Mouse (Mus musculus) lung, embryonic 16.5 days (tissue): ENCODE results near the gene Rnf216. TPM values are rescaled to one million over a fixed set of nuclear protein-coding genes. Genes with fewer than 3 reads are reported as not detected.
A peak's percentile ranks its signal among the peaks of the same experiment; 100 is the strongest.

Source experiments
- ATAC-seq: fragments of 200-750 bp; cut with Nextera tagmentation; 2 replicates; pipeline ENCODE4 v1.8.0; 2017; ENCODE audit warnings: low read depth, mild to moderate bottlenecking, moderate library complexity
- H3K27ac ChIP-seq: fragments of 300-500 bp; sonication (generic); 2 replicates; pipeline ENCODE4 v1.5.1; 2014; ENCODE audit warnings: mild to moderate bottlenecking, control low read depth, low read length
- H3K27me3 ChIP-seq: fragments of 300-500 bp; sonication (generic); 2 replicates; pipeline ENCODE4 v1.6.1; 2014; ENCODE audit warnings: low read depth, low read length, mixed read lengths; ENCODE audit not compliant: control insufficient read depth, insufficient read depth
- H3K36me3 ChIP-seq: fragments of 300-500 bp; sonication (generic); 2 replicates; pipeline ENCODE4 v1.6.1; 2014; ENCODE audit warnings: low read length; ENCODE audit not compliant: control insufficient read depth, insufficient read depth
- H3K4me1 ChIP-seq: fragments of 300-500 bp; sonication (generic); replicated peaks from 2 replicates; pipeline ENCODE4 v1.6.1; 2014; ENCODE audit warnings: low read length, mixed read lengths; ENCODE audit not compliant: control insufficient read depth, insufficient read depth
- H3K4me2 ChIP-seq: fragments of 300-500 bp; sonication (generic); 2 replicates; pipeline ENCODE4 v1.6.1; 2014; ENCODE audit warnings: low read depth, low read length, control low read depth
- H3K4me3 ChIP-seq: fragments of 300-500 bp; sonication (generic); 2 replicates; pipeline ENCODE4 v1.5.1; 2014; ENCODE audit warnings: mild to moderate bottlenecking, low read length, control low read depth
- H3K9ac ChIP-seq: fragments of 300-500 bp; sonication (generic); 2 replicates; pipeline ENCODE4 v1.6.1; 2014; ENCODE audit warnings: low read length, control low read depth
- H3K9me3 ChIP-seq: fragments of 300-500 bp; sonication (generic); 2 replicates; pipeline ENCODE4 v1.6.1; 2016; ENCODE audit warnings: low read length; ENCODE audit not compliant: control insufficient read depth
- WGBS: fragments of 180-500 bp; shearing (Covaris S2); extraction: QIAGEN DNeasy Blood & Tissue Kit; methylation state at CpG from one replicate; pipeline ENCODE4 v1.1.7; 2014; 5-methylcytosine and 5-hydroxymethylcytosine counted together
- polyA plus RNA-seq: library from polyadenylated mRNA; unstranded; fragments of >200 nt; fragmentation: Nextera tagmentation; extraction: Ambion mirVana; gene quantifications from 2 replicates; pipeline ENCODE4 v1.2.1, GENCODE M21; 2015

Gene Rnf216
- polyA plus RNA-seq, 1 experiment from 2014 or later, result 35.9 TPM

- H3K4me1 ChIP-seq, result no peaks in the 10 kb centered on the region
- no peak overlapping the region for H3K4me3 ChIP-seq
- H3K27me3 ChIP-seq, result no peaks in the 10 kb centered on the region
- no peak overlapping the region for H3K27ac ChIP-seq
- peaks cover 28% of the 10 kb centered on the region for H3K36me3 ChIP-seq
- H3K9ac ChIP-seq, result no peak overlapping the region
- H3K9me3 ChIP-seq, result no peaks in the 10 kb centered on the region
- ATAC-seq, result no peak
- H3K4me2 ChIP-seq, result no peak overlapping the region
- WGBS, result 79% methylated on average over 1 of the region's 1 CpGs
Observed at GRCm38 (mm10) chr5:143022956-143023355, 89.8 kb downstream of the Rnf216 start.

GRCm38 (mm10) chr5:143017401-143017800 lies 95.4 kb downstream of the Rnf216 start:
- H3K4me1 ChIP-seq, result no peaks in the 10 kb centered on the region
- peaks cover 13% of the 10 kb centered on the region; the same call in 1 of the 2 replicates for H3K36me3 ChIP-seq
- no peak overlapping the region for H3K4me3 ChIP-seq
- no peak overlapping the region for H3K4me2 ChIP-seq
- H3K27me3 ChIP-seq, result no peaks in the 10 kb centered on the region
- peak; percentile 78 for ATAC-seq
- no peaks in the 10 kb centered on the region for H3K9me3 ChIP-seq
- H3K9ac ChIP-seq, result no peak overlapping the region
- peak overlapping the region; percentile 67 for H3K27ac ChIP-seq
- WGBS, result 75% methylated on average over 5 of the region's 5 CpGs

- Histone ChIP-seq H3K27me3 (no peaks in the 10 kb centered on the region), H3K4me1 (no peaks in the 10 kb centered on the region), H3K9me3 (no peaks in the 10 kb centered on the region), H3K4me2 (no peak overlapping the region), H3K4me3 (no peak overlapping the region), H3K9ac (no peak overlapping the region), H3K27ac (no peak overlapping the region), H3K36me3 (peaks cover 15% of the 10 kb centered on the region; the same call in 1 of the 2 replicates)
- 88% methylated on average over 10 of the region's 11 CpGs for WGBS
- ATAC-seq, result no peak
Observed at GRCm38 (mm10) chr5:143009383-143009782, 103.4 kb downstream of the Rnf216 start.

- peak overlapping the region; percentile 46; the same call in 1 of the 2 replicates for H3K9ac ChIP-seq
- peaks cover 19% of the 10 kb centered on the region for H3K4me1 ChIP-seq
- 0 out of 2 replicates have a peak overlapping the region, but pooled peaks have one; percentile 14 for H3K4me2 ChIP-seq
Observed at GRCm38 (mm10) chr5:143000654-143001500, 111.9 kb downstream of the Rnf216 start.

GRCm38 (mm10) chr5:143000091-143000490 lies 112.7 kb downstream of the Rnf216 start:
- Histone ChIP-seq H3K4me1 (peaks cover 19% of the 10 kb centered on the region), H3K27ac (peak overlapping the region; percentile 95), H3K9ac (no peak overlapping the region), H3K4me3 (no peak overlapping the region), H3K36me3 (no peaks in the 10 kb centered on the region), H3K4me2 (no peak overlapping the region), H3K27me3 (no peaks in the 10 kb centered on the region), H3K9me3 (no peaks in the 10 kb centered on the region)
- ATAC-seq, result no peak
- 36% methylated on average over 4 of the region's 4 CpGs for WGBS

More at GRCm38 (mm10) chr5:143000654-143001500, 111.9 kb downstream of the Rnf216 start:
- 37% methylated on average over 9 of the region's 9 CpGs for WGBS
- Histone ChIP-seq H3K4me3 (no peak overlapping the region), H3K9me3 (no peaks in the 10 kb centered on the region), H3K36me3 (no peaks in the 10 kb centered on the region), H3K27ac (peak overlapping the region; percentile 95), H3K27me3 (no peaks in the 10 kb centered on the region)
- ATAC-seq, result peak; percentile 90

GRCm38 (mm10) chr5:142998171-142998570 lies 114.6 kb downstream of the Rnf216 start:
- 40% methylated on average over 2 of the region's 2 CpGs for WGBS
- no peak overlapping the region for H3K4me2 ChIP-seq
- ATAC-seq, result peak; percentile 55
- H3K9ac ChIP-seq, result no peak overlapping the region
- H3K4me3 ChIP-seq, result no peak overlapping the region
- no peaks in the 10 kb centered on the region for H3K27me3 ChIP-seq
- no peaks in the 10 kb centered on the region for H3K9me3 ChIP-seq
- peaks cover 19% of the 10 kb centered on the region for H3K4me1 ChIP-seq
- H3K27ac ChIP-seq, result peak overlapping the region; percentile 19
- 0 out of 2 replicates have a peak, but pooled peaks cover 4% of the 10 kb centered on the region for H3K36me3 ChIP-seq

- no peak for ATAC-seq
Observed at GRCm38 (mm10) chr5:142997526-142997925, 115.3 kb downstream of the Rnf216 start.

GRCm38 (mm10) chr5:142994746-142995145 lies 118.0 kb downstream of the Rnf216 start:
- 82% methylated on average over 2 of the region's 2 CpGs for WGBS

More at GRCm38 (mm10) chr5:142997526-142997925, 115.3 kb downstream of the Rnf216 start:
- H3K9me3 ChIP-seq, result no peaks in the 10 kb centered on the region
- peaks cover 4% of the 10 kb centered on the region for H3K36me3 ChIP-seq
- no peak overlapping the region for H3K9ac ChIP-seq
- H3K4me2 ChIP-seq, result no peak overlapping the region
- H3K4me3 ChIP-seq, result no peak overlapping the region
- H3K27me3 ChIP-seq, result no peaks in the 10 kb centered on the region
- peaks cover 19% of the 10 kb centered on the region for H3K4me1 ChIP-seq
- 62% methylated on average over 9 of the region's 9 CpGs for WGBS
- H3K27ac ChIP-seq, result 0 out of 2 replicates have a peak overlapping the region, but pooled peaks have one; percentile 2

GRCm38 (mm10) chr5:142989167-142989566 lies 123.6 kb downstream of the Rnf216 start:
- Histone ChIP-seq H3K36me3 (peaks cover 4% of the 10 kb centered on the region), H3K4me3 (no peak overlapping the region), H3K9ac (no peak overlapping the region), H3K4me2 (no peak overlapping the region), H3K4me1 (peaks cover 2% of the 10 kb centered on the region; the same call in 1 of the 2 replicates), H3K27ac (no peak overlapping the region), H3K9me3 (no peaks in the 10 kb centered on the region), H3K27me3 (no peaks in the 10 kb centered on the region)
- 84% methylated on average over 3 of the region's 3 CpGs for WGBS
- ATAC-seq, result no peak

More at GRCm38 (mm10) chr5:142994746-142995145, 118.0 kb downstream of the Rnf216 start:
- H3K4me1 ChIP-seq, result no peaks in the 10 kb centered on the region
- ATAC-seq, result no peak
- no peak overlapping the region for H3K4me3 ChIP-seq
- no peak overlapping the region for H3K9ac ChIP-seq
- no peak overlapping the region for H3K27ac ChIP-seq
- H3K36me3 ChIP-seq, result peaks cover 8% of the 10 kb centered on the region
- H3K9me3 ChIP-seq, result no peaks in the 10 kb centered on the region
- H3K27me3 ChIP-seq, result no peaks in the 10 kb centered on the region
- no peak overlapping the region for H3K4me2 ChIP-seq
